Mouse (Mus musculus) stomach, postnatal 0 days (tissue): ENCODE measurements at regions not wholly inside any gene's neighbourhood (a gene's known extent, or its start where the extent isn't known, plus 50 kb on each side); places are given as distances from the start of the nearest gene placed in this dataset.

Experiments used
- ATAC-seq: fragments of 200-750 bp; cut with Nextera tagmentation; 2 replicates; pipeline ENCODE4 v1.8.0; 2017; ENCODE audit not compliant: low FRiP score, low TSS enrichment
- DNase-seq: peaks from one replicate; pipeline ENCODE4 v3.0.0-alpha.2; 2016; ENCODE audit warnings: low spot score
- H3K27ac ChIP-seq: fragments of 300-500 bp; sonication (generic); replicated peaks from 2 replicates; pipeline ENCODE4 v1.5.1; 2014; ENCODE audit warnings: mild to moderate bottlenecking, control low read depth
- H3K27me3 ChIP-seq: fragments of 300-500 bp; sonication (generic); 2 replicates; pipeline ENCODE4 v1.6.1; 2014; ENCODE audit warnings: low read length; ENCODE audit not compliant: control insufficient read depth, insufficient read depth
- H3K36me3 ChIP-seq: fragments of 300-500 bp; sonication (generic); 2 replicates; pipeline ENCODE4 v1.6.1; 2014; ENCODE audit warnings: low read length, mixed read lengths; ENCODE audit not compliant: control insufficient read depth, insufficient read depth
- H3K4me1 ChIP-seq: fragments of 300-500 bp; sonication (generic); replicated peaks from 2 replicates; pipeline ENCODE4 v1.6.1; 2014; ENCODE audit warnings: antibody characterized with exemption; ENCODE audit not compliant: control insufficient read depth, insufficient read depth
- H3K4me2 ChIP-seq: fragments of 300-500 bp; sonication (generic); replicated peaks from 2 replicates; pipeline ENCODE4 v1.6.1; 2014; ENCODE audit warnings: low read depth, mild to moderate bottlenecking, control low read depth, moderate library complexity
- H3K4me3 ChIP-seq: fragments of 300-500 bp; sonication (generic); 2 replicates; pipeline ENCODE4 v1.5.1; 2014; ENCODE audit warnings: low read depth, low read length, control low read depth
- H3K9ac ChIP-seq: fragments of 300-500 bp; sonication (generic); 2 replicates; pipeline ENCODE4 v1.6.1; 2014; ENCODE audit warnings: mild to moderate bottlenecking, low read length, control low read depth, mixed read lengths
- H3K9me3 ChIP-seq: fragments of 300-500 bp; sonication (generic); 2 replicates; pipeline ENCODE4 v1.6.1; 2016; ENCODE audit warnings: low read length; ENCODE audit not compliant: control insufficient read depth
- CTCF ChIP-seq: IDR thresholded peaks from 2 replicates; pipeline ENCODE4 v1.5.1; 2016; ENCODE audit warnings: antibody characterized with exemption, low read depth, mild to moderate bottlenecking, moderate library complexity
- EP300 ChIP-seq: optimal IDR thresholded peaks from 2 replicates; pipeline ENCODE3; 2016; ENCODE audit warnings: antibody characterized with exemption
- WGBS: fragments of 180-500 bp; shearing (Covaris S2); extraction: QIAGEN DNeasy Blood & Tissue Kit; methylation state at CpG from one replicate; pipeline ENCODE4 v1.1.7; 2014; 5-methylcytosine and 5-hydroxymethylcytosine counted together

DNA sequence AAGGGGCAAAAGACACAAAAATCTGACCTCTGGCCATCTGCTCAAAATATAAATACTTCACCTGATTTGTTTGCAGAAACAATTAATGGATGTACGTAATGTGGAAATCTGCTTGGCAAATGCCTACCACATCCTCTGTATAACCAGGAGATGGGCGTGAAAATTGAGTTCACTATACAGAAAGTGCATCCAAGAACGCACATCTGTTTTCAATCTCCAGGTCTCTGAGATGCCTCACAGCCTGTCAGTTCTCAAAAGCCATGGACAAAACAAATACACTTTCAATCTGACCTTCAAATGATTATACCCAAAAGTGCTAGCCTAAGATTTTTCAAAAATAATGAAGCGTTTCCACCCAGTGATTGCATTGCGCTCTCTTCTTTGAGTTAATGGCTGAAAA is 293.6 kb upstream of the Gjb5 start:
- Histone ChIP-seq H3K9ac (no peak overlapping the region), H3K36me3 (no peaks in the 10 kb centered on the region), H3K27ac (no peak overlapping the region), H3K4me3 (no peak overlapping the region), H3K27me3 (no peaks in the 10 kb centered on the region), H3K4me2 (no peak overlapping the region), H3K9me3 (no peaks in the 10 kb centered on the region), H3K4me1 (no peaks in the 10 kb centered on the region)
- 59% methylated on average over 5 of the region's 5 CpGs for WGBS
- ATAC-seq (no peak), DNase-seq (no peak)
- TF ChIP-seq EP300 (no peak), CTCF (no peak)

DNA sequence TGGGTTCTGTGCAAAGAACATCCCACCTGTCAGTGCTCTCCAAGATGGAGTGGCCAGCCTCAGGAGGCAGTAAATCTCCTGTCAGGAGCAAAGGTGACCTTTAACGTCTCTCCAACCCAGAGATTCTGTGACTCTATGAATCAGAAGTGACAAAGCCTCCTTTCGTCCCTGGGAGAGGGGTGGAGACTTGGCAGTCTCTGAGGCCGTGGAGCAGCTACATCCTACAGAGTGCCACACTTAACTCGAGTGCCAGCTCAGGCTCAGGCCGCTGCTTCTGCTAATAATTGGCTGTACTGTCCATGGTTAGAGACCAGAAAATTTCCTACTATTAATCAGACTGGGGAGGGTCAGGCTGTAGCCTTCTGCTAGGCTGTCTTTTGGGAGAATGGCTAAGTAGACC is 290.0 kb upstream of the Gjb5 start:
- H3K4me2 ChIP-seq, result no peak overlapping the region
- ATAC-seq (no peak), DNase-seq (no peak)
- H3K4me3 ChIP-seq, result no peak overlapping the region
- 42% methylated on average over 5 of the region's 5 CpGs for WGBS
- no peak overlapping the region for H3K27ac ChIP-seq
- no peaks in the 10 kb centered on the region for H3K36me3 ChIP-seq
- no peaks in the 10 kb centered on the region for H3K9me3 ChIP-seq
- H3K9ac ChIP-seq, result no peak overlapping the region
- H3K4me1 ChIP-seq, result no peaks in the 10 kb centered on the region
- no peaks in the 10 kb centered on the region for H3K27me3 ChIP-seq
- no peak for TF ChIP-seq EP300
- no peak for TF ChIP-seq CTCF

DNA sequence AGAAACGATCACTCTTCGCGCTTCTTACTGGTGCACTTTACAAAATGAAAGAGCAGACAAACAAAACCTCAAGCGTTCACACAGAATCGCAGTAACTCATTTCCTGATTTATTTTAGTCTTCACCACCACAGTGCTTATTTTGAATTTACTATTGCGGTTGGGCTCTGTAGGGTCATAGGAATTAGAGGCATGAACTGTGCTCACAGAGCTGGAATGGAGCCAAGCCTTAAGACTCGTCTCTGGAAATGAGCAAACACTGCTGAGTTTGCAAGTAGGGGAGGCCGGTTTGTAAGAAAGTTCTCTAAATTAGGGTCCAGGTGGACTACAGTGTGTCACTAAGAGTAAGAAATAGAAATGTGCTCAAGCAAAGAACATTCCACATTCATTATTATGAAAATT is 289.2 kb upstream of the Gjb5 start:
- no peaks in the 10 kb centered on the region for H3K36me3 ChIP-seq
- H3K4me3 ChIP-seq, result no peak overlapping the region
- H3K4me2 ChIP-seq, result no peak overlapping the region
- no peaks in the 10 kb centered on the region for H3K9me3 ChIP-seq
- no peak overlapping the region for H3K9ac ChIP-seq
- 24% methylated on average over 8 of the region's 8 CpGs for WGBS
- H3K27me3 ChIP-seq, result no peaks in the 10 kb centered on the region
- no peaks in the 10 kb centered on the region for H3K4me1 ChIP-seq
- TF ChIP-seq CTCF (no peak), EP300 (no peak)
- ATAC-seq, result no peak
- no peak overlapping the region for H3K27ac ChIP-seq
- DNase-seq, result no peak

DNA sequence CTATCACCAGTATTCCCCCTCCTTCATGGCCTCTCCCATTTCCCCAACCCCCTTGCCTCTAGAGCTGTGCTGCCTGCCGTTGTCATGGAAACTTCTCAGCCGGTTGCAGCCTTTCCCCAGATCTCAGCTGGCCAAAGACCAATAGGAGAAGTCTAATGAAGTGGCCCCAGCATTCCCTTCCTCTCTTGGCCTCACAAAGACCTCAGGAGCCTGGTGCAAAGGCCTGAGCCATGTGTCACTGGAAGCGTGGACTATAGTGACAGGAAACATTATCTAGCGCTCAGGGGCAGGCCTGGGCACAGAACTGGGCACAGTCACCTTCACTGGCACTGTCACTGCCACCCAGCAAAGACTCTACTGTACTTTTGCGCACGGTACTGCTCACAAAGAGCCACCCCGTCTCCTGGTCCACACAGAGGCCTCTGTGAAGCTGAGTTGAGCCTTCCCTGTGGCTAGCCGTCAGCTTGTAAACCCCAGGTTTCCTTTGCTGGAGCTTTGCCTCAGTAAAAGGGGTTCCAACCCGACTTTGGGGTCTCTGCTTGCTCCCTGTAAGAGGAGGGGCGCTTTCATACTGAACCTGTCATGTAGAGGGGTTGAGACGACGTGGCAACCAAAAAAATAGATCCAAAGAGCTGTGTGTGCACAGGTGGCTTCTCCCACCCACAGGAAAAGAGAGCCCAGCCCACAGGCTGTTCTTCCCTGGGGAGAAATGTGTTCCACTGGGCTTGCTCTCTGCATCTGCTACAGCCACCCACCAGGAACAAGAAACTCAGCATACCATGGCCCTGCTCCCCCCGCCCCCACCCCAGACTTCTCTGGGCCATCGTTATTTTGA is 282.5 kb upstream of the Gjb5 start:
- H3K27me3 ChIP-seq, result no peaks in the 10 kb centered on the region
- WGBS, result 43% methylated on average over 14 of the region's 14 CpGs
- H3K4me3 ChIP-seq, result no peak overlapping the region
- H3K36me3 ChIP-seq, result no peaks in the 10 kb centered on the region
- DNase-seq (no peak), ATAC-seq (no peak)
- no peaks in the 10 kb centered on the region for H3K4me1 ChIP-seq
- no peak overlapping the region for H3K27ac ChIP-seq
- no peaks in the 10 kb centered on the region for H3K9me3 ChIP-seq
- TF ChIP-seq EP300 (no peak), CTCF (no peak)
- no peak overlapping the region for H3K4me2 ChIP-seq
- no peak overlapping the region for H3K9ac ChIP-seq

DNA sequence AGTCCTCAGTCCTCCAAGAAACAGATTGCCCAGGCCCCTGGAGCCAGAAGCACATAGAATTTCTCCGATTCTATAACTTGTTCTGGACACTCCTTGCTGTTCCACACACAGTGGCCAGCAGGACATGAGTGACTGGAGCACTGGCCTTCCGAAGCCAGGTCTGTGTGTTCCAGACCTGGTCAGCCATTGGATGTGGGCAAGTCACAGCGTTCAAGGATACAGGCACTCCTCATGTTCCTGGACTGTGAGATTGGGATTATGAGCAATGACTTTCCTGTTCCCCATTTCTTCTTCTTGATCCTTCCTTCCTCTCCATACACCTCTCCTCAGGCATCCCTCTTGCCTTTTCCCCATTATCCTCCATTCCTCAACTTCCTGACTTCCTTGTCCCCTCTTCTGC is 281.8 kb upstream of the Gjb5 start:
- ATAC-seq, result no peak
- WGBS, result 82% methylated on average over 3 of the region's 3 CpGs
- no peak overlapping the region for H3K27ac ChIP-seq
- H3K27me3 ChIP-seq, result no peaks in the 10 kb centered on the region
- no peaks in the 10 kb centered on the region for H3K36me3 ChIP-seq
- H3K4me1 ChIP-seq, result no peaks in the 10 kb centered on the region
- no peak overlapping the region for H3K4me2 ChIP-seq
- H3K9me3 ChIP-seq, result no peaks in the 10 kb centered on the region
- no peak overlapping the region for H3K9ac ChIP-seq
- H3K4me3 ChIP-seq, result no peak overlapping the region
- TF ChIP-seq EP300, result no peak
- no peak for TF ChIP-seq CTCF
- no peak for DNase-seq

DNA sequence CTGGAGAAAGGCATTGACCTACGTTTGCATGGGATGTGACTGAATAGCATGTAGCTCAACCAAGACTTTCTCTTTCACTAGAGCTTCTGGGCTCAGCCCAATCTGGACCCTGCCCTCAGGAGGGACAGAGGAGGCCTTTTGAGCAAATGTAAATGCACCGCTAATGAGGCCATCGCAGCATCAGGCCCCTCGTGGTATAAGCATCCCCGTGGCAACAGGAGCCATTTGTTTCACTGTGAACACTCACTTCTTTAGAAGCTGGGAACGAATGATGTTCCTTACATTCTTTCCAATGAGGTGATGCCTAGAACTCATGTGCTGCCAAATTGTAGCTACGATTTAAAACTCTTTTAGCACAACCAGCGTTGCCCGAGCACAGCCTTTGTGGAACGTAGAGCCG is 279.0 kb upstream of the Gjb5 start:
- H3K36me3 ChIP-seq, result no peaks in the 10 kb centered on the region
- H3K4me1 ChIP-seq, result no peaks in the 10 kb centered on the region
- no peak overlapping the region for H3K27ac ChIP-seq
- no peak for TF ChIP-seq CTCF
- no peak for TF ChIP-seq EP300
- no peak overlapping the region for H3K4me3 ChIP-seq
- H3K9me3 ChIP-seq, result no peaks in the 10 kb centered on the region
- no peak overlapping the region for H3K4me2 ChIP-seq
- ATAC-seq (no peak), DNase-seq (no peak)
- no peaks in the 10 kb centered on the region for H3K27me3 ChIP-seq
- WGBS, result 55% methylated on average over 11 of the region's 11 CpGs
- H3K9ac ChIP-seq, result no peak overlapping the region
